Mouse (Mus musculus) heart, embryonic 15.5 days (tissue): ENCODE measurements around the gene Gm4559. TPM values are rescaled to one million over a fixed set of nuclear protein-coding genes. Genes with fewer than 3 reads are reported as not detected.
"Not testable (repeated sequence)": the region's sequence is repeated elsewhere in the genome, so short reads cannot be mapped to it uniquely, and the experiment has no call there.

Source experiments
- ATAC-seq: fragments of 200-750 bp; cut with Nextera tagmentation; replicated peaks from 2 replicates; pipeline ENCODE4 v1.8.0; 2017; ENCODE audit warnings: low read depth, moderate TSS enrichment; ENCODE audit not compliant: insufficient number of reproducible peaks, insufficient read depth, low FRiP score
- H3K27ac ChIP-seq: fragments of 300-500 bp; sonication (generic); 2 replicates; pipeline ENCODE4 v1.5.1; 2015; ENCODE audit warnings: mild to moderate bottlenecking, inconsistent platforms
- H3K27me3 ChIP-seq: fragments of 300-500 bp; sonication (generic); 2 replicates; pipeline ENCODE4 v1.6.1; 2015; ENCODE audit warnings: inconsistent platforms
- H3K36me3 ChIP-seq: fragments of 300-500 bp; sonication (generic); 2 replicates; pipeline ENCODE4 v1.6.1; 2015; ENCODE audit warnings: mild to moderate bottlenecking, inconsistent platforms
- H3K4me1 ChIP-seq: fragments of 300-500 bp; sonication (generic); replicated peaks from 2 replicates; pipeline ENCODE4 v1.6.1; 2015; ENCODE audit warnings: inconsistent platforms
- H3K4me2 ChIP-seq: fragments of 300-500 bp; sonication (generic); 2 replicates; pipeline ENCODE4 v1.6.1; 2015; ENCODE audit warnings: inconsistent platforms, mild to moderate bottlenecking, moderate library complexity
- H3K4me3 ChIP-seq: fragments of 300-500 bp; sonication (generic); 2 replicates; pipeline ENCODE4 v1.5.1; 2015; ENCODE audit warnings: mild to moderate bottlenecking, inconsistent platforms
- H3K9ac ChIP-seq: fragments of 300-500 bp; sonication (generic); 2 replicates; pipeline ENCODE4 v1.6.1; 2015; ENCODE audit warnings: mild to moderate bottlenecking, inconsistent platforms
- H3K9me3 ChIP-seq: fragments of 300-500 bp; sonication (generic); replicated peaks from 2 replicates; pipeline ENCODE4 v1.6.1; 2016; ENCODE audit warnings: inconsistent platforms
- WGBS: fragments of 180-500 bp; shearing (Covaris S2); methylation state at CpG from one replicate; pipeline ENCODE4 v1.1.7; 2015; ENCODE audit warnings: mixed read lengths; 5-methylcytosine and 5-hydroxymethylcytosine counted together
- polyA plus RNA-seq: library from polyadenylated mRNA; unstranded; fragments of >200 nt; fragmentation: Nextera tagmentation; extraction: Ambion mirVana; gene quantifications from 2 replicates; pipeline ENCODE4 v1.2.1, GENCODE M21; 2015

The Gm4559 gene
- polyA plus RNA-seq = not detected in 2 replicates

GRCm38 (mm10) chr7:142274263-142274662 is at the start of gene Gm4559:
TSS of gene Gm4559 (minus strand) at chr7:142274363.
- H3K27ac ChIP-seq, ATAC-seq, H3K9ac ChIP-seq, H3K36me3 ChIP-seq, H3K27me3 ChIP-seq, H3K4me3 ChIP-seq, H3K9me3 ChIP-seq, H3K4me1 ChIP-seq, H3K4me2 ChIP-seq: not testable (repeated sequence)

GRCm38 (mm10) chr7:142323396-142324117 is 49.4 kb upstream of the Gm4559 start:
- H3K9ac ChIP-seq = no peak overlapping the region
- H3K9me3 ChIP-seq = no peaks in the 10 kb centered on the region
- WGBS = 74% methylated on average over 12 of the region's 12 CpGs
- no peaks in the 10 kb centered on the region for H3K27me3 ChIP-seq
- H3K4me1 ChIP-seq = peaks cover 19% of the 10 kb centered on the region
- ATAC-seq = no peak
- peak overlapping the region; percentile 20; the same call in 1 of the 2 replicates for H3K27ac ChIP-seq
- H3K4me2 ChIP-seq = no peak overlapping the region
- no peaks in the 10 kb centered on the region for H3K36me3 ChIP-seq
- no peak overlapping the region for H3K4me3 ChIP-seq

GRCm38 (mm10) chr7:142322641-142323040 is 48.5 kb upstream of the Gm4559 start:
- WGBS = 79% methylated on average over 6 of the region's 6 CpGs
- no peaks in the 10 kb centered on the region for H3K9me3 ChIP-seq
- no peak overlapping the region for H3K4me3 ChIP-seq
- ATAC-seq = no peak
- H3K4me1 ChIP-seq = peaks cover 25% of the 10 kb centered on the region
- H3K4me2 ChIP-seq = no peak overlapping the region
- no peaks in the 10 kb centered on the region for H3K27me3 ChIP-seq
- H3K27ac ChIP-seq = peak overlapping the region; percentile 20; the same call in 1 of the 2 replicates
- no peaks in the 10 kb centered on the region for H3K36me3 ChIP-seq
- H3K9ac ChIP-seq = no peak overlapping the region

GRCm38 (mm10) chr7:142321637-142322306 is 47.6 kb upstream of the Gm4559 start:
- H3K27me3 ChIP-seq, H3K4me3 ChIP-seq, H3K36me3 ChIP-seq, H3K9me3 ChIP-seq, H3K9ac ChIP-seq, ATAC-seq, H3K4me2 ChIP-seq: not testable (repeated sequence)
- peaks cover 29% of the 10 kb centered on the region for H3K4me1 ChIP-seq
- WGBS = 68% methylated on average over 5 of the region's 10 CpGs
- peak overlapping the region; percentile 63 for H3K27ac ChIP-seq

GRCm38 (mm10) chr7:142320906-142321305 is 46.7 kb upstream of the Gm4559 start:
- H3K9ac ChIP-seq = no peak overlapping the region
- H3K4me2 ChIP-seq = no peak overlapping the region
- 36% methylated on average over 2 of the region's 2 CpGs for WGBS
- ATAC-seq = no peak
- no peaks in the 10 kb centered on the region for H3K36me3 ChIP-seq
- peak overlapping the region; percentile 63 for H3K27ac ChIP-seq
- no peak overlapping the region for H3K4me3 ChIP-seq
- no peaks in the 10 kb centered on the region for H3K9me3 ChIP-seq
- H3K4me1 ChIP-seq = peaks cover 28% of the 10 kb centered on the region
- H3K27me3 ChIP-seq = no peaks in the 10 kb centered on the region

- ATAC-seq = no peak
- Histone ChIP-seq H3K4me1 (peaks cover 28% of the 10 kb centered on the region), H3K27ac (no peak overlapping the region), H3K4me2 (no peak overlapping the region), H3K36me3 (no peaks in the 10 kb centered on the region), H3K9ac (no peak overlapping the region), H3K27me3 (no peaks in the 10 kb centered on the region), H3K4me3 (no peak overlapping the region), H3K9me3 (no peaks in the 10 kb centered on the region)
- 87% methylated on average over 11 of the region's 11 CpGs for WGBS
These were observed 45.0 kb upstream of the Gm4559 start for GRCm38 (mm10) chr7:142319124-142319523.

- peaks cover 28% of the 10 kb centered on the region for H3K4me1 ChIP-seq
- no peak overlapping the region for H3K9ac ChIP-seq
- no peak overlapping the region for H3K27ac ChIP-seq
- H3K27me3 ChIP-seq = no peaks in the 10 kb centered on the region
- no peaks in the 10 kb centered on the region for H3K9me3 ChIP-seq
- H3K4me3 ChIP-seq = no peak overlapping the region
- no peak for ATAC-seq
- H3K4me2 ChIP-seq = no peak overlapping the region
- 72% methylated on average over 5 of the region's 5 CpGs for WGBS
- H3K36me3 ChIP-seq = no peaks in the 10 kb centered on the region
These were observed 43.1 kb upstream of the Gm4559 start for GRCm38 (mm10) chr7:142317216-142317615.

- no peak overlapping the region for H3K27ac ChIP-seq
These were observed 42.4 kb upstream of the Gm4559 start for GRCm38 (mm10) chr7:142316558-142316957.

GRCm38 (mm10) chr7:142314600-142315285 is 40.6 kb upstream of the Gm4559 start:
- no peak for ATAC-seq
- peaks cover 17% of the 10 kb centered on the region for H3K4me1 ChIP-seq
- no peak overlapping the region for H3K4me3 ChIP-seq
- H3K36me3 ChIP-seq = no peaks in the 10 kb centered on the region
- no peaks in the 10 kb centered on the region for H3K27me3 ChIP-seq
- WGBS = 62% methylated on average over 5 of the region's 5 CpGs
- H3K27ac ChIP-seq = no peak overlapping the region
- no peak overlapping the region for H3K9ac ChIP-seq
- no peak overlapping the region for H3K4me2 ChIP-seq
- no peaks in the 10 kb centered on the region for H3K9me3 ChIP-seq

More at GRCm38 (mm10) chr7:142316558-142316957, 42.4 kb upstream of the Gm4559 start:
- no peaks in the 10 kb centered on the region for H3K9me3 ChIP-seq
- no peak overlapping the region for H3K4me3 ChIP-seq
- 23% methylated on average over 6 of the region's 6 CpGs for WGBS
- H3K9ac ChIP-seq = no peak overlapping the region
- no peaks in the 10 kb centered on the region for H3K27me3 ChIP-seq
- H3K36me3 ChIP-seq = no peaks in the 10 kb centered on the region
- no peak for ATAC-seq
- no peak overlapping the region for H3K4me2 ChIP-seq
- H3K4me1 ChIP-seq = peaks cover 28% of the 10 kb centered on the region

GRCm38 (mm10) chr7:142303929-142304328 is 29.8 kb upstream of the Gm4559 start:
- 67% methylated on average over 1 of the region's 1 CpGs for WGBS

GRCm38 (mm10) chr7:142303249-142303648 is 29.1 kb upstream of the Gm4559 start, which contains the start of gene Krtap5-4:
TSS of gene Krtap5-4 (plus strand) at chr7:142303549.
- 46% methylated on average over 3 of the region's 3 CpGs for WGBS
- ATAC-seq = no peak

More at GRCm38 (mm10) chr7:142303929-142304328, 29.8 kb upstream of the Gm4559 start:
- not testable (repeated sequence) for H3K9me3 ChIP-seq, H3K9ac ChIP-seq, H3K4me3 ChIP-seq, ATAC-seq, H3K27me3 ChIP-seq, H3K4me1 ChIP-seq, H3K27ac ChIP-seq, H3K4me2 ChIP-seq, H3K36me3 ChIP-seq

More at GRCm38 (mm10) chr7:142303249-142303648, 29.1 kb upstream of the Gm4559 start, which contains the start of gene Krtap5-4:
- Histone ChIP-seq H3K27ac (no peak within 1 kb of the TSS), H3K9ac (no peak within 1 kb of the TSS), H3K4me2 (no peak within 1 kb of the TSS), H3K27me3 (no peaks in the 10 kb centered on the region), H3K4me1 (peaks cover 3% of the 10 kb centered on the region; the same call in 1 of the 2 replicates), H3K4me3 (no peak within 1 kb of the TSS), H3K36me3 (no peaks in the 10 kb centered on the region), H3K9me3 (no peaks in the 10 kb centered on the region)
